Mouse (Mus musculus): ENCODE data around the gene Iqschfp.

GRCm38 (mm10) chr3:68210422-68210821, 318.4 kb downstream of the Iqschfp start:
- TF ChIP-seq CTCF (IDR thresholded peaks at IDR 0.05; ENCODE audit: borderline replicate concordance, control insufficient read depth, extremely low read depth, insufficient read depth, low read length, poor library complexity) (no peak), POLR2A (IDR thresholded peaks at IDR 0.05; ENCODE audit: control insufficient read depth, extremely low read depth, insufficient read depth, low read length, poor library complexity) (no peak)

All from thymus, adult 2 months (tissue).